Mouse (Mus musculus) limb, embryonic 14.5 days (tissue): ENCODE measurements around the gene Gls2. TPM values are rescaled to one million over a fixed set of nuclear protein-coding genes. Genes with fewer than 3 reads are reported as not detected.

ENCODE experiments used
- ATAC-seq: fragments of 200-750 bp; cut with Nextera tagmentation; 2 replicates; pipeline ENCODE4 v1.8.0; 2017; ENCODE audit warnings: low read depth, moderate number of reproducible peaks, moderate TSS enrichment; ENCODE audit not compliant: low FRiP score
- DNase-seq: peaks from one replicate; pipeline ENCODE4 v3.0.0-alpha.2; 2015; ENCODE audit warnings: low spot score
- H3K27ac ChIP-seq: fragments of 300-500 bp; sonication (generic); replicated peaks from 2 replicates; pipeline ENCODE4 v1.5.1; 2014; ENCODE audit warnings: low read depth, mild to moderate bottlenecking, low read length, moderate library complexity, mixed read lengths
- H3K27me3 ChIP-seq: fragments of 300-500 bp; sonication (generic); 2 replicates; pipeline ENCODE4 v1.6.1; 2014; ENCODE audit warnings: low read length, mixed read lengths; ENCODE audit not compliant: control insufficient read depth, insufficient read depth
- H3K36me3 ChIP-seq: fragments of 300-500 bp; sonication (generic); 2 replicates; pipeline ENCODE4 v1.6.1; 2014; ENCODE audit warnings: mild to moderate bottlenecking, low read length, moderate library complexity, mixed read lengths; ENCODE audit not compliant: control insufficient read depth, insufficient read depth
- H3K4me1 ChIP-seq: fragments of 300-500 bp; sonication (generic); 2 replicates; pipeline ENCODE4 v1.6.1; 2014; ENCODE audit warnings: antibody characterized with exemption, low read length, mixed read lengths; ENCODE audit not compliant: control insufficient read depth, insufficient read depth
- H3K4me2 ChIP-seq: fragments of 300-500 bp; sonication (generic); replicated peaks from 2 replicates; pipeline ENCODE4 v1.6.1; 2014; ENCODE audit warnings: low read depth, mild to moderate bottlenecking, low read length, moderate library complexity; ENCODE audit not compliant: severe bottlenecking
- H3K4me3 ChIP-seq: fragments of 300-500 bp; sonication (generic); replicated peaks from 2 replicates; pipeline ENCODE4 v1.5.1; 2014; ENCODE audit warnings: low read length
- H3K9ac ChIP-seq: fragments of 300-500 bp; sonication (generic); 2 replicates; pipeline ENCODE4 v1.6.1; 2014; ENCODE audit warnings: mild to moderate bottlenecking, low read depth, low read length, moderate library complexity; ENCODE audit not compliant: severe bottlenecking
- H3K9me3 ChIP-seq: fragments of 300-500 bp; sonication (generic); 2 replicates; pipeline ENCODE4 v1.6.1; 2016; ENCODE audit warnings: low read length; ENCODE audit not compliant: control insufficient read depth
- POLR2A ChIP-seq: fragments of 200-500 bp; IDR thresholded peaks from 2 replicates; pipeline ENCODE4 v1.8.0; 2012; ENCODE audit warnings: inconsistent platforms, mild to moderate bottlenecking, moderate library complexity, borderline replicate concordance; ENCODE audit not compliant: insufficient read depth, insufficient read length; ENCODE audit errors: extremely low read depth
- WGBS: fragments of 180-500 bp; shearing (Covaris S2); extraction: QIAGEN DNeasy Blood & Tissue Kit; methylation state at CpG from one replicate; pipeline ENCODE4 v1.1.7; 2014; 5-methylcytosine and 5-hydroxymethylcytosine counted together
- polyA plus RNA-seq, 2 experiments: library from polyadenylated mRNA; depleted of rRNA in 1 of 2; stranded (reverse) in 1 of 2; unstranded in 1 of 2; fragments of >200 nt; fragmentation: Nextera tagmentation in 1 of 2; extraction: Ambion mirVana in 1 of 2; gene quantifications; 2 replicates each; pipeline versions ENCODE4 v1.2.1 to v1.2.3; 2012 to 2014

Gene Gls2
- 4.8 and 5.8 TPM in 2 replicates for polyA plus RNA-seq (2012; rRNA removed)
- 2.0 and 2.5 TPM in 2 replicates for polyA plus RNA-seq (2014; fragmentation: Nextera tagmentation; extraction: Ambion mirVana)

GRCm38 (mm10) chr10:128194024-128194550 lies at the start of gene Gls2:
TSS of gene Gls2 (plus strand) at chr10:128194457.
- 0 out of 2 replicates have a peak, but pooled peaks have one; percentile 15 for TF ChIP-seq POLR2A
- peak within 1 kb of the TSS; percentile 69 for H3K4me3 ChIP-seq
- ATAC-seq (peak; percentile 98), DNase-seq (peak; percentile 95)
- no peak within 1 kb of the TSS for H3K27ac ChIP-seq
- peaks cover 21% of the 10 kb centered on the region for H3K27me3 ChIP-seq
- peaks cover 4% of the 10 kb centered on the region; the same call in 1 of the 2 replicates for H3K4me1 ChIP-seq
- no peaks in the 10 kb centered on the region for H3K36me3 ChIP-seq
- H3K9ac ChIP-seq, result peak within 1 kb of the TSS; percentile 59
- no peaks in the 10 kb centered on the region for H3K9me3 ChIP-seq
- H3K4me2 ChIP-seq, result peak within 1 kb of the TSS; percentile 99
- under 1% methylated on average over 44 of the region's 46 CpGs for WGBS

DNA sequence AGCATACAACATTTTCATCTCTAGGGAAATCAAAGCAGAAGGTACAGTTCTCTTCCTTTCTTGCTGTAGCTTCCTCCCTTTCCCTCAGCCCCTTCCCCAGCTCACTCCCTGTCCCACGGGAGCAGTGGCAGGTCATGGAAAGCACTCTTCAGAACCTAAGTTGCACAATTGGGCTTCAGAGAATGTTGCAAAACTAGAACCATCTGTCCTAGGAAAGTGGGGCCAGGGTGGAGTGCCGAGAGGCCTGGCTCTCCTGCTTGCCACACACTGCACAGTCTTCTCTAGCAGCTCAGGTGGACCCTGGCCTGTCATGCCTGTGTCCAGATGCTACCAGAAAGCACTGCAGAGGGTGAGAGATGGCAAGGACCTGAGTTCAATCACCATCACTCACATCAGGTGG lies 49.3 kb upstream of the Gls2 start:
- Histone ChIP-seq H3K36me3 (peaks cover 59% of the 10 kb centered on the region), H3K9me3 (no peaks in the 10 kb centered on the region), H3K27me3 (no peaks in the 10 kb centered on the region), H3K9ac (no peak overlapping the region), H3K4me2 (no peak overlapping the region), H3K4me1 (peaks cover 7% of the 10 kb centered on the region), H3K27ac (no peak overlapping the region), H3K4me3 (no peak overlapping the region)
- WGBS, result 58% methylated on average over 2 of the region's 2 CpGs
- ATAC-seq (no peak), DNase-seq (no peak)
- TF ChIP-seq POLR2A, result no peak

- no peak for TF ChIP-seq POLR2A
- DNase-seq (no peak), ATAC-seq (no peak)
- Histone ChIP-seq H3K4me3 (no peak overlapping the region), H3K9me3 (no peaks in the 10 kb centered on the region), H3K27ac (peak overlapping the region; percentile 69), H3K9ac (no peak overlapping the region), H3K4me1 (peaks cover 7% of the 10 kb centered on the region), H3K4me2 (peak overlapping the region; percentile 32; the same call in 1 of the 2 replicates), H3K27me3 (no peaks in the 10 kb centered on the region), H3K36me3 (peaks cover 32% of the 10 kb centered on the region)
- 93% methylated on average over 5 of the region's 5 CpGs for WGBS
Measured at GRCm38 (mm10) chr10:128148789-128149365, 45.4 kb upstream of the Gls2 start.

GRCm38 (mm10) chr10:128149592-128149991 lies 44.7 kb upstream of the Gls2 start:
- WGBS, result 4% methylated on average over 5 of the region's 5 CpGs
- Histone ChIP-seq H3K27me3 (no peaks in the 10 kb centered on the region), H3K4me3 (0 out of 2 replicates have a peak overlapping the region, but pooled peaks have one; percentile 4), H3K4me2 (peak overlapping the region; percentile 32), H3K27ac (peak overlapping the region; percentile 69), H3K4me1 (peaks cover 7% of the 10 kb centered on the region), H3K36me3 (peaks cover 25% of the 10 kb centered on the region), H3K9me3 (no peaks in the 10 kb centered on the region), H3K9ac (no peak overlapping the region)
- ATAC-seq (peak; percentile 93), DNase-seq (peak; percentile 90)
- TF ChIP-seq POLR2A, result no peak

DNA sequence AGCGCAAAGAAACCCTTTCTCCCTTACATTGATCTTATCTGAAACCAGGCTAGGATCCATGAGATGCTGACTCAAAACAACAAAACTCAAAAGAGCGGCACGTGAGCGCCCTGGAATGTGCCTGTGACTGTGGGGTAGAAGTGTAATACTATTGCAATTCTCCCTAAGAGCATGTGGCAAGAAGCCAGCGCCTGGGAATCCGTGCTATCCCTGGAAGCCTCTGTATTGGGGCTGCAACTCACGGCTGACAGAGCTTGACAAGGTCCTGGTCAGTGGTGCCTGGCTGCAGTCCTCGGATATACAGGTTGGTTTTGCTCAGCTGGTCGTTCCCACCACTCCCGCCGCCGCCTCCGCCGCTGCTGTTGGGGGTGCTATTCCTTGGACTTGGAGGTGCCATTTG lies 43.3 kb upstream of the Gls2 start:
- no peak for TF ChIP-seq POLR2A
- H3K9me3 ChIP-seq, result no peaks in the 10 kb centered on the region
- H3K36me3 ChIP-seq, result peaks cover 13% of the 10 kb centered on the region
- H3K4me2 ChIP-seq, result no peak overlapping the region
- H3K4me1 ChIP-seq, result peaks cover 7% of the 10 kb centered on the region
- DNase-seq, result no peak
- no peak overlapping the region for H3K4me3 ChIP-seq
- no peak for ATAC-seq
- H3K27ac ChIP-seq, result no peak overlapping the region
- H3K27me3 ChIP-seq, result no peaks in the 10 kb centered on the region
- 81% methylated on average over 14 of the region's 14 CpGs for WGBS
- no peak overlapping the region for H3K9ac ChIP-seq
